In the genomic region with DNA sequence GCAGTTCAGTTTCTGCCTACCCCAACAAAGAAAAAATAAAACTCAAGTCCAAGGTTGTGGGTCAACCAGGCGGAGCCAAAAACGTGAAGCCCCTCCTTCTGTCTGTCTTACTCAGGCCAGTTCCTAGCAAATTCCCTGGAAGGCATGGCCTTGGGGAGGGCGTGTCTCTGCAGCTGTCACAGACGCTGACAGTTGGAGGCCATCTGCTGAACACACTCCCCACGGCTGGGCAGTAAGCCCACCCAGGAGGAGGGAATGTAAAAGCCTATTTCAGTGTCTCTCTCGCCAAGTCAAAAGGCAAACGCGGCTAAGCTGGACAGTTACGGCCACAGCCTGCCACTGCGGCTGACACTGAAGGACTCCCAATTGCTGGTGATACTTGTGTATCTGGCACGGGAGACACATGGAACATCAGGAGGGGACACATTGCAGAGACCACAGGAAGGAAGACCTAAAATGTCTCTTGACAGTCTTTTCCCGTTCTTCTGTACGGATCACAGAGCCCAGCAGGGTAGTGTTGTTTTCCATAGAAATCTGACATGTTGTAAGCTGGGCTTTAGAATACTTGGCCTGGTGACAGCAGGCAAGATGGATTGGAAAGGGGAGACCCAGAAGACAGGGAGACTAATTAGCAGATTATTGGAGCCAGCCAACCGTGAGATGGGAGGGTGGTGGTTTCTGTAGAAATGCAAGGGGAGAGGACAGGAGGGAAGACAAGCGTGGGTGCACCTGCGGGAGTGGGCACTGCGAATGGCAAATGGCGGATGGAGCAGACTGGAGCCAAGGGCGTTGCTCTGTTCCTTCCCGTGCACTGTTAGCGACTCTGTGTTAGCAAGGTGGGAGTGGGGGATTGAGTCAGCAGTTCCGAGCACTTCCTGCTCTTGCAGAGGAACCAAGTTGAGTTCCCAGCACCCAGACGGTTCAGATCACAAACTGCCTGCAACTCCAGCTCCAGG, we compare ENCODE assay signal across 8 mouse cellular contexts.
DNase-seq lines count a peak whose midpoint lies in the region; ATAC-seq and TF ChIP-seq lines count a peak whose summit lies in the region.

No protein-coding gene starts in this region.

- WGBS in heart, embryonic 12.5 days, result 63% methylated on average over 23 of the region's 23 CpGs

- H3K9me3 ChIP-seq in heart, embryonic 12.5 days (replicated peaks), result peaks cover 20% of the 10 kb centered on the region

- no peak overlapping the region for H3K4me2 ChIP-seq in heart, embryonic 12.5 days

- H3K4me1 ChIP-seq in heart, embryonic 12.5 days (replicated peaks), result no peaks in the 10 kb centered on the region

- no peaks in the 10 kb centered on the region for H3K36me3 ChIP-seq in heart, embryonic 12.5 days

- intact Hi-C loops in gastrocnemius, postnatal 36 days (cut with DNase I), result no loop called here

- DNase-seq in gastrocnemius, postnatal 10 days, result peak; percentile 17
- no peak for DNase-seq in gastrocnemius, postnatal 36 days
- peak; percentile 1 for DNase-seq in Muller cell, postnatal 12 days (ENCODE audit: inconsistent ontology term)
- peak; percentile 38 to 46 for DNase-seq in cerebellum, postnatal 36 days
- peak in 1 of 2 experiments; percentile 32 for DNase-seq in layer of hippocampus, adult 2 months (ENCODE audit: low spot score in 2 of 2)
- DNase-seq in retina, embryonic 14.5 days (ENCODE audit: low spot score), result peak; percentile 79

- H3K4me3 ChIP-seq in layer of hippocampus, adult 2 months, result no peak overlapping the region
- H3K4me3 ChIP-seq in heart, embryonic 12.5 days, result no peak overlapping the region

- no peak overlapping the region for H3K9ac ChIP-seq in heart, embryonic 12.5 days

- TF ChIP-seq CTCF in layer of hippocampus, adult 2 months (conservative IDR thresholded peaks at IDR 0.05), result no peak

- no peak for ATAC-seq in heart, embryonic 12.5 days (ENCODE audit: insufficient number of reproducible peaks, low FRiP score)
- no peak for ATAC-seq in inflammation-experienced regulatory T-cells, adult 6 months

- H3K27me3 ChIP-seq in heart, embryonic 12.5 days (replicated peaks), result no peaks in the 10 kb centered on the region

- peak overlapping the region; percentile 14; the same call in 1 of the 2 replicates for H3K27ac ChIP-seq in layer of hippocampus, adult 2 months
- H3K27ac ChIP-seq in heart, embryonic 12.5 days (ENCODE audit: poor library complexity, severe bottlenecking), result no peak overlapping the region

Comparison
In these comparisons a context has a peak if more than half of its experiments do, and no peak if none do; other contexts are left out.
1. DNase-seq: peak in gastrocnemius, postnatal 10 days (single experiment), Muller cell, postnatal 12 days (single experiment), cerebellum, postnatal 36 days (2 of 2) and retina, embryonic 14.5 days (single experiment); none in gastrocnemius, postnatal 36 days (0 of 2).